Mouse (Mus musculus): ENCODE measurements around the gene Vat1. TPM values are rescaled to one million over a fixed set of nuclear protein-coding genes. Genes with fewer than 3 reads are reported as not detected.
"Not testable (repeated sequence)": the region's sequence is repeated elsewhere in the genome, so short reads cannot be mapped to it uniquely, and the experiment has no call there.

Vat1 gene
- polyA plus RNA-seq, 1 experiment from 2014 or later = 62.3 TPM

GRCm38 (mm10) chr11:101451536-101451935 is 14.5 kb downstream of the Vat1 start:
- no peak overlapping the region for H3K9ac ChIP-seq
- no peaks in the 10 kb centered on the region for H3K9me3 ChIP-seq
- WGBS = 87% methylated on average over 10 of the region's 10 CpGs
- H3K27ac ChIP-seq = no peak overlapping the region; the same call in 1 of the 2 replicates
- peaks cover 12% of the 10 kb centered on the region for H3K4me1 ChIP-seq
- H3K36me3 ChIP-seq = no peaks in the 10 kb centered on the region
- no peak for ATAC-seq (ENCODE audit: insufficient read depth, low FRiP score, low read depth)
- no peak overlapping the region for H3K4me3 ChIP-seq (replicated peaks)
- no peaks in the 10 kb centered on the region for H3K27me3 ChIP-seq (replicated peaks)
- H3K4me2 ChIP-seq = no peak overlapping the region

- WGBS = 83% methylated on average over 3 of the region's 3 CpGs
- Histone ChIP-seq H3K9me3 (no peaks in the 10 kb centered on the region), H3K36me3 (peaks cover 4% of the 10 kb centered on the region; the same call in 1 of the 2 replicates), H3K27ac (no peak overlapping the region), H3K9ac (no peak overlapping the region), H3K4me3 (replicated peaks) (no peak overlapping the region), H3K4me2 (no peak overlapping the region), H3K4me1 (peaks cover 12% of the 10 kb centered on the region), H3K27me3 (replicated peaks) (no peaks in the 10 kb centered on the region)
- ATAC-seq (ENCODE audit: insufficient read depth, low FRiP score, low read depth) = no peak
Measured at GRCm38 (mm10) chr11:101450394-101450793, 15.6 kb downstream of the Vat1 start.

- 69% methylated on average over 4 of the region's 4 CpGs for WGBS
- not testable (repeated sequence) for H3K36me3 ChIP-seq; H3K4me3 ChIP-seq (replicated peaks); H3K27me3 ChIP-seq (replicated peaks); ATAC-seq (ENCODE audit: insufficient read depth, low FRiP score, low read depth); H3K27ac ChIP-seq; H3K9ac ChIP-seq; H3K9me3 ChIP-seq
- Histone ChIP-seq H3K4me2 (peak overlapping the region; percentile 54; the same call in 1 of the 2 replicates), H3K4me1 (peaks cover 14% of the 10 kb centered on the region)
Measured at GRCm38 (mm10) chr11:101449596-101449995, 16.4 kb downstream of the Vat1 start.

- no peak for ATAC-seq (ENCODE audit: insufficient read depth, low FRiP score, low read depth)
- WGBS = 72% methylated on average over 4 of the region's 4 CpGs
- Histone ChIP-seq H3K4me2 (peak overlapping the region; percentile 54), H3K9me3 (no peaks in the 10 kb centered on the region), H3K9ac (no peak overlapping the region), H3K4me3 (replicated peaks) (peak overlapping the region; percentile 53), H3K4me1 (peaks cover 19% of the 10 kb centered on the region), H3K27me3 (replicated peaks) (no peaks in the 10 kb centered on the region), H3K36me3 (peaks cover 16% of the 10 kb centered on the region), H3K27ac (peak overlapping the region; percentile 82)
Measured at GRCm38 (mm10) chr11:101448899-101449298, 17.1 kb downstream of the Vat1 start.

- Histone ChIP-seq H3K27ac (peak within 1 kb of the TSS; percentile 82), H3K27me3 (replicated peaks) (no peaks in the 10 kb centered on the region), H3K9ac (peak within 1 kb of the TSS; percentile 37; the same call in 1 of the 2 replicates), H3K4me1 (peaks cover 23% of the 10 kb centered on the region), H3K4me2 (peak within 1 kb of the TSS; percentile 54), H3K4me3 (replicated peaks) (peak within 1 kb of the TSS; percentile 53), H3K9me3 (no peaks in the 10 kb centered on the region), H3K36me3 (peaks cover 20% of the 10 kb centered on the region)
- WGBS = 12% methylated on average over 10 of the region's 10 CpGs
- peak; percentile 84 for ATAC-seq (ENCODE audit: insufficient read depth, low FRiP score, low read depth)
Measured at GRCm38 (mm10) chr11:101448274-101448746, 17.7 kb downstream of the Vat1 start, which contains the start of gene Ifi35. TSS of gene Ifi35 (plus strand) at chr11:101448407.

- no peaks in the 10 kb centered on the region for H3K9me3 ChIP-seq
- H3K4me2 ChIP-seq = peak overlapping the region; percentile 54
Measured at GRCm38 (mm10) chr11:101447786-101448185, 18.2 kb downstream of the Vat1 start.

GRCm38 (mm10) chr11:101446860-101447259 is 19.2 kb downstream of the Vat1 start:
- H3K4me3 ChIP-seq (replicated peaks) = not testable (repeated sequence)
- 93% methylated on average over 8 of the region's 8 CpGs for WGBS

More at GRCm38 (mm10) chr11:101447786-101448185, 18.2 kb downstream of the Vat1 start:
- peaks cover 23% of the 10 kb centered on the region for H3K4me1 ChIP-seq
- WGBS = 89% methylated on average over 5 of the region's 5 CpGs
- peak overlapping the region; percentile 53 for H3K4me3 ChIP-seq (replicated peaks)
- H3K36me3 ChIP-seq = peaks cover 20% of the 10 kb centered on the region
- ATAC-seq (ENCODE audit: insufficient read depth, low FRiP score, low read depth) = no peak
- no peaks in the 10 kb centered on the region for H3K27me3 ChIP-seq (replicated peaks)
- H3K27ac ChIP-seq = peak overlapping the region; percentile 82
- no peak overlapping the region for H3K9ac ChIP-seq

GRCm38 (mm10) chr11:101446319-101446718 is 19.7 kb downstream of the Vat1 start:
- no peaks in the 10 kb centered on the region for H3K9me3 ChIP-seq
- no peak overlapping the region for H3K4me2 ChIP-seq
- H3K36me3 ChIP-seq = peaks cover 20% of the 10 kb centered on the region
- H3K4me1 ChIP-seq = peaks cover 23% of the 10 kb centered on the region
- 83% methylated on average over 1 of the region's 1 CpGs for WGBS
- H3K9ac ChIP-seq = no peak overlapping the region
- no peaks in the 10 kb centered on the region for H3K27me3 ChIP-seq (replicated peaks)
- H3K4me3 ChIP-seq (replicated peaks) = no peak overlapping the region
- H3K27ac ChIP-seq = no peak overlapping the region
- ATAC-seq (ENCODE audit: insufficient read depth, low FRiP score, low read depth) = no peak

More at GRCm38 (mm10) chr11:101446860-101447259, 19.2 kb downstream of the Vat1 start:
- H3K4me2 ChIP-seq; H3K27me3 ChIP-seq (replicated peaks); H3K9me3 ChIP-seq; H3K9ac ChIP-seq; H3K27ac ChIP-seq; ATAC-seq (ENCODE audit: insufficient read depth, low FRiP score, low read depth): not testable (repeated sequence)
- H3K4me1 ChIP-seq = peaks cover 23% of the 10 kb centered on the region
- H3K36me3 ChIP-seq = peaks cover 20% of the 10 kb centered on the region

GRCm38 (mm10) chr11:101442760-101443159 is 23.3 kb downstream of the Vat1 start:
- Histone ChIP-seq H3K9me3 (no peaks in the 10 kb centered on the region), H3K36me3 (peaks cover 20% of the 10 kb centered on the region), H3K27me3 (replicated peaks) (no peaks in the 10 kb centered on the region), H3K4me1 (peaks cover 12% of the 10 kb centered on the region; the same call in 1 of the 2 replicates), H3K27ac (peak overlapping the region; percentile 84), H3K4me3 (replicated peaks) (peak overlapping the region; percentile 81), H3K9ac (peak overlapping the region; percentile 89), H3K4me2 (peak overlapping the region; percentile 88)
- WGBS = under 1% methylated on average over 14 of the region's 14 CpGs
- no peak for ATAC-seq (ENCODE audit: insufficient read depth, low FRiP score, low read depth)

GRCm38 (mm10) chr11:101442127-101442693 is 23.8 kb downstream of the Vat1 start, which contains the start of gene Rpl27:
TSS of gene Rpl27 (plus strand) at chr11:101442298.
- H3K4me2 ChIP-seq = peak within 1 kb of the TSS; percentile 88
- no peaks in the 10 kb centered on the region for H3K9me3 ChIP-seq
- under 1% methylated on average over 42 of the region's 42 CpGs for WGBS

GRCm38 (mm10) chr11:101441450-101442126 is 24.4 kb downstream of the Vat1 start:
- Histone ChIP-seq H3K4me1 (peaks cover 12% of the 10 kb centered on the region; the same call in 1 of the 2 replicates), H3K36me3 (peaks cover 20% of the 10 kb centered on the region), H3K4me2 (peak overlapping the region; percentile 52), H3K4me3 (replicated peaks) (peak overlapping the region; percentile 81)
- H3K9me3 ChIP-seq; H3K27ac ChIP-seq; ATAC-seq (ENCODE audit: insufficient read depth, low FRiP score, low read depth); H3K27me3 ChIP-seq (replicated peaks); H3K9ac ChIP-seq: not testable (repeated sequence)
- WGBS = 32% methylated on average over 15 of the region's 15 CpGs

More at GRCm38 (mm10) chr11:101442127-101442693, 23.8 kb downstream of the Vat1 start, which contains the start of gene Rpl27:
- Histone ChIP-seq H3K4me1 (peaks cover 12% of the 10 kb centered on the region; the same call in 1 of the 2 replicates), H3K4me3 (replicated peaks) (peak within 1 kb of the TSS; percentile 81), H3K27ac (peak within 1 kb of the TSS; percentile 84), H3K36me3 (peaks cover 20% of the 10 kb centered on the region), H3K27me3 (replicated peaks) (no peaks in the 10 kb centered on the region), H3K9ac (peak within 1 kb of the TSS; percentile 89)
- peak; percentile 99 for ATAC-seq (ENCODE audit: insufficient read depth, low FRiP score, low read depth)

GRCm38 (mm10) chr11:101438006-101438405 is 28.0 kb downstream of the Vat1 start:
- H3K4me1 ChIP-seq = not testable (repeated sequence)

More at GRCm38 (mm10) chr11:101438006-101438405, 28.0 kb downstream of the Vat1 start:
- H3K9ac ChIP-seq; ATAC-seq (ENCODE audit: insufficient read depth, low FRiP score, low read depth); H3K4me2 ChIP-seq; H3K27ac ChIP-seq; H3K27me3 ChIP-seq (replicated peaks); H3K4me3 ChIP-seq (replicated peaks); H3K36me3 ChIP-seq; H3K9me3 ChIP-seq: not testable (repeated sequence)
- 61% methylated on average over 3 of the region's 3 CpGs for WGBS
